Mouse (Mus musculus) neural tube, embryonic 11.5 days (tissue): Measurements from ENCODE around the gene Nt5c2. TPM values are rescaled to one million over a fixed set of nuclear protein-coding genes. Genes with fewer than 3 reads are reported as not detected.

Experiments
- ATAC-seq: fragments of 200-750 bp; cut with Nextera tagmentation; 2 replicates; pipeline ENCODE4 v1.8.0; 2017; ENCODE audit warnings: moderate number of reproducible peaks, mild to moderate bottlenecking, moderate TSS enrichment, moderate library complexity; ENCODE audit not compliant: insufficient read depth, low FRiP score, low TSS enrichment
- DNase-seq: peaks from one replicate; pipeline ENCODE4 v3.0.0-alpha.2; 2015; ENCODE audit warnings: low spot score
- H3K27ac ChIP-seq: fragments of 300-500 bp; sonication (generic); 2 replicates; pipeline ENCODE4 v1.5.1; 2014; ENCODE audit warnings: low read depth, mild to moderate bottlenecking, low read length
- H3K27me3 ChIP-seq: fragments of 300-500 bp; sonication (generic); 2 replicates; pipeline ENCODE4 v1.6.1; 2014; ENCODE audit warnings: mild to moderate bottlenecking, low read length, mixed read lengths; ENCODE audit not compliant: control insufficient read depth, insufficient read depth
- H3K36me3 ChIP-seq: fragments of 300-500 bp; sonication (generic); 2 replicates; pipeline ENCODE4 v1.6.1; 2014; ENCODE audit warnings: mild to moderate bottlenecking, low read length, moderate library complexity, mixed read lengths; ENCODE audit not compliant: control insufficient read depth, insufficient read depth
- H3K4me1 ChIP-seq: fragments of 300-500 bp; sonication (generic); 2 replicates; pipeline ENCODE4 v1.6.1; 2014; ENCODE audit warnings: low read length, mixed read lengths; ENCODE audit not compliant: control insufficient read depth, insufficient read depth
- H3K4me2 ChIP-seq: fragments of 300-500 bp; sonication (generic); 2 replicates; pipeline ENCODE4 v1.6.1; 2014; ENCODE audit warnings: low read depth, mild to moderate bottlenecking, moderate library complexity
- H3K4me3 ChIP-seq: fragments of 300-500 bp; sonication (generic); 2 replicates; pipeline ENCODE4 v1.5.1; 2014; ENCODE audit warnings: low read depth, low read length
- H3K9ac ChIP-seq: fragments of 300-500 bp; sonication (generic); 2 replicates; pipeline ENCODE4 v1.6.1; 2014; ENCODE audit warnings: mild to moderate bottlenecking, low read length
- H3K9me3 ChIP-seq: fragments of 300-500 bp; sonication (generic); 2 replicates; pipeline ENCODE4 v1.6.1; 2016; ENCODE audit warnings: low read length; ENCODE audit not compliant: control insufficient read depth
- WGBS: fragments of 180-500 bp; shearing (Covaris S2); extraction: QIAGEN DNeasy Blood & Tissue Kit; methylation state at CpG from one replicate; pipeline ENCODE4 v1.1.7; 2014; 5-methylcytosine and 5-hydroxymethylcytosine counted together
- polyA plus RNA-seq: library from polyadenylated mRNA; unstranded; fragments of >200 nt; fragmentation: Nextera tagmentation; extraction: Ambion mirVana; gene quantifications from 2 replicates; pipeline ENCODE4 v1.2.1, GENCODE M21; 2014

Gene Nt5c2
- polyA plus RNA-seq, 1 experiment from 2014 or later = 68.3 TPM

DNA sequence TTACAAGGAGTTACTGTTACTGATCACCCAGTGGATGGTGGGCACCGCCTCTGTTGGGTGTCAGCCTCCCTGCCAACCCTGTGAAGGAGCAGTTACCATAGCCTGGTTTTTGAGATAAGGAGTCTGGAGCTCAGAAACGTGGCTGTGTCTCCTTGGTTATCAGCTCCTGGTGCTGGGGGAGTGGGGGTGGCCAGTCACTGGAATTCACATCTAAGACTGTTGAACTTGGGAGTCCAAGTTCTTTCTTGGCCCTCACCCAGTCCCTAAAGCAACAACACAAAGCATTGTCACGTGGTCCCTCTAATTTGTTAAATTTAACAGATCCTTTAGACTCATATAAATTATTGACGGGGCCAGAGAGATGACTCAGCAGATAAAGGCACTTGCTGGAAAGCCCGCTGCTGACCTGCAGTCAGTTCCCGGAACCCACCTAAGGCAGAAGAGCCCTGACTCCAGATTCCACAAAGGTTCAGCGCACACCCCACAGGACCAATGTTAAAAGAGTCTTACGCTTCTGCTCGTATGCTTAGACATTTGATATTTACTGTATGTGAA is 165.4 kb downstream of the Nt5c2 start:
- no peaks in the 10 kb centered on the region for H3K27me3 ChIP-seq
- H3K4me3 ChIP-seq = no peak overlapping the region
- no peak overlapping the region for H3K9ac ChIP-seq
- H3K36me3 ChIP-seq = no peaks in the 10 kb centered on the region
- WGBS = 81% methylated on average over 9 of the region's 9 CpGs
- H3K4me1 ChIP-seq = no peaks in the 10 kb centered on the region
- H3K4me2 ChIP-seq = no peak overlapping the region
- DNase-seq = no peak
- ATAC-seq = no peak
- H3K27ac ChIP-seq = no peak overlapping the region
- no peaks in the 10 kb centered on the region for H3K9me3 ChIP-seq

GRCm38 (mm10) chr19:46848381-46849268 is 166.3 kb downstream of the Nt5c2 start:
- no peak for DNase-seq

DNA sequence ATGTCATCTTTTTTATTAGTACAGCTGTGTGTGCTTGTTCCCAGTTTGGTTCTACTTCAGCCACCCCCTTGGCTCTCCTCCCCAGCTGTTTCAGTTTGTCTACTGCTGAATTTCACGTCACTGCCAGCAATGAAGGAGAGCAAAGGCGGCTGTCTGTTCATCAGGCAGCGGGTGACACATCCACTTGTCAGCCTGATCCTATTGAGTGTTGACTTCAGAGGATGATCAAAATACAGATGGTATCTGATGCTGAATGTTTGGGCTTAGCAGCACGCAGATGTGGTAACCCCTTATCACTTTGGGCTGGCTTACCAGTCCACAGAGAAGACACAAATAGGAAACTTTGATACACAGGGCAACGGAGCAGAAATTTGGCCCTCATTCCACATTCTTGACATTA is 168.5 kb downstream of the Nt5c2 start:
- Histone ChIP-seq H3K4me1 (no peaks in the 10 kb centered on the region), H3K4me3 (no peak overlapping the region), H3K36me3 (no peaks in the 10 kb centered on the region), H3K4me2 (no peak overlapping the region), H3K27ac (no peak overlapping the region), H3K9me3 (no peaks in the 10 kb centered on the region), H3K27me3 (no peaks in the 10 kb centered on the region), H3K9ac (no peak overlapping the region)
- no peak for ATAC-seq
- DNase-seq = no peak
- WGBS = 82% methylated on average over 5 of the region's 5 CpGs

More at GRCm38 (mm10) chr19:46848381-46849268, 166.3 kb downstream of the Nt5c2 start:
- no peak overlapping the region for H3K27ac ChIP-seq
- H3K4me1 ChIP-seq = no peaks in the 10 kb centered on the region
- H3K4me3 ChIP-seq = no peak overlapping the region
- no peaks in the 10 kb centered on the region for H3K9me3 ChIP-seq
- no peak for ATAC-seq
- no peaks in the 10 kb centered on the region for H3K36me3 ChIP-seq
- H3K4me2 ChIP-seq = no peak overlapping the region
- WGBS = 87% methylated on average over 14 of the region's 14 CpGs
- no peaks in the 10 kb centered on the region for H3K27me3 ChIP-seq
- H3K9ac ChIP-seq = no peak overlapping the region

DNA sequence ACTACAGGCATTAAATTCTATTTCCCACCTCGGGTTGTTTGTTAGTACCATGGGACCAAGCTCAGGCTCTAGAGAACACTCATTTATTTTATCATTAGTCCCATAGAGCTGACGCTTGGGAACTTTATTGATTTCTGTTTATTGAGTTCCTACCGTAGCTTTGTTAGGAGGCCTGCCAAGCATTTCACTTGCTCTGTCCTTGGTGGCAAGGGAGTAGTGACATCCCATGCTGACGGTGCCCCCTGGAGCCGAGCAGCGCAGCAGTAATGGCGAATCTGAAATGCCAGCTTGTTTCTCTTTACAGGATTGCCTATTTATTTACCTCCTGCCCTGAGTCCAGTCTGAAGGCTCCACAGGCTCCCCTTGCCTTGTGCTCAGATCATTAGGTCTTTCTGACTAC is 168.9 kb downstream of the Nt5c2 start:
- Histone ChIP-seq H3K27me3 (no peaks in the 10 kb centered on the region), H3K27ac (no peak overlapping the region), H3K36me3 (no peaks in the 10 kb centered on the region), H3K9me3 (no peaks in the 10 kb centered on the region), H3K4me2 (no peak overlapping the region), H3K4me3 (no peak overlapping the region), H3K4me1 (no peaks in the 10 kb centered on the region), H3K9ac (no peak overlapping the region)
- 85% methylated on average over 7 of the region's 7 CpGs for WGBS
- ATAC-seq (no peak), DNase-seq (no peak)

DNA sequence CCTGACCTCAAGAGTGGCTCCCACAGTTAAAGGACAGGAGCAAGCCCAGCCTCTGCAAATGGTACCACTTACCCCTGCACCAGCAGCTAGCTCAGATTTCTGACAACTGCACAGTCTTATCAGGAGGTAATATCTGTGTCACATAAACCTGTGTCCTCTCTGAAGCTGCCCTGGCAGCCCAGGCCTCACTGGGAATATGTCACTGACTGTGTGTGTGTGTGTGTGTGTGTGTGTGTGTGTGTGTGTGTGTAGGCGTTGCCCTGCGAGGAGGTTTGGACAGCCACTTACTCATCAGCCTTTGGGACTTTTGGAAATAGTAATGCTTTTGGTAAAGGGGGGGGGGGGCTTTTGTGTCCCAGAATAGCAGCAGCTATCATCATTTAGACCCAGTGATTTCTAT is 171.9 kb downstream of the Nt5c2 start:
- H3K4me2 ChIP-seq = no peak overlapping the region
- no peaks in the 10 kb centered on the region for H3K4me1 ChIP-seq
- WGBS = 83% methylated on average over 2 of the region's 2 CpGs
- no peak overlapping the region for H3K4me3 ChIP-seq
- no peak for DNase-seq
- no peak for ATAC-seq
- no peak overlapping the region for H3K27ac ChIP-seq
- no peaks in the 10 kb centered on the region for H3K9me3 ChIP-seq
- no peak overlapping the region for H3K9ac ChIP-seq
- no peaks in the 10 kb centered on the region for H3K27me3 ChIP-seq
- no peaks in the 10 kb centered on the region for H3K36me3 ChIP-seq

DNA sequence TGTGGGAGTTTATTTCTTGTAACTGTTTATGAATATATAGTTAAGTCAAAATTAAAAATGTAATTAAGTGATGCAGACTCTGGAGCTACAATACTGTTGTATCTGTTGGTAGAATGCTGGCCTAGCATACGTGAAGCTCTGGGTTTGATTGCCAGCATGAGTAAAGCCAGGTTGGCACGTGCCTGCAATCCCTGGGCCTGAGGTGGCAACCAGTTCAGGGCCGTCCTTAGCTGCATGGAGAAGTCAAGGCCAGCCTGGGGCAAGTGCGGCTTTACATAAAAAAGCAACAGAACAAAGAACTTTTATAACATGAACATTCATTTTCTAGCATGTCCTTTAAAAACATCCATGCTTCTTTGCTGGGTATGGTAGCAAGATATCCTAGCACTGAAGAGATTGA is 173.9 kb downstream of the Nt5c2 start:
- Histone ChIP-seq H3K4me1 (no peaks in the 10 kb centered on the region), H3K9me3 (no peaks in the 10 kb centered on the region), H3K4me3 (no peak overlapping the region), H3K27ac (no peak overlapping the region), H3K4me2 (no peak overlapping the region), H3K9ac (no peak overlapping the region), H3K27me3 (no peaks in the 10 kb centered on the region), H3K36me3 (no peaks in the 10 kb centered on the region)
- WGBS = 83% methylated on average over 4 of the region's 4 CpGs
- DNase-seq = no peak
- no peak for ATAC-seq

GRCm38 (mm10) chr19:46837290-46838079 is 177.5 kb downstream of the Nt5c2 start:
- WGBS = 92% methylated on average over 11 of the region's 11 CpGs
- ATAC-seq (no peak), DNase-seq (no peak)

GRCm38 (mm10) chr19:46836085-46836484 is 178.9 kb downstream of the Nt5c2 start:
- H3K36me3 ChIP-seq = no peaks in the 10 kb centered on the region
- H3K4me1 ChIP-seq = no peaks in the 10 kb centered on the region
- WGBS = 69% methylated on average over 3 of the region's 3 CpGs
- ATAC-seq (no peak), DNase-seq (no peak)
- no peaks in the 10 kb centered on the region for H3K27me3 ChIP-seq
- H3K4me3 ChIP-seq = no peak overlapping the region
- H3K27ac ChIP-seq = no peak overlapping the region
- no peak overlapping the region for H3K4me2 ChIP-seq
- H3K9ac ChIP-seq = no peak overlapping the region
- no peaks in the 10 kb centered on the region for H3K9me3 ChIP-seq

More at GRCm38 (mm10) chr19:46837290-46838079, 177.5 kb downstream of the Nt5c2 start:
- no peaks in the 10 kb centered on the region for H3K27me3 ChIP-seq
- no peak overlapping the region for H3K9ac ChIP-seq
- no peak overlapping the region for H3K4me2 ChIP-seq
- H3K4me3 ChIP-seq = no peak overlapping the region
- no peaks in the 10 kb centered on the region for H3K9me3 ChIP-seq
- H3K27ac ChIP-seq = no peak overlapping the region
- no peaks in the 10 kb centered on the region for H3K4me1 ChIP-seq
- no peaks in the 10 kb centered on the region for H3K36me3 ChIP-seq
